Mouse (Mus musculus): ENCODE results near the gene Caskin1. TPM values are rescaled to one million over a fixed set of nuclear protein-coding genes. Genes with fewer than 3 reads are reported as not detected.

The Caskin1 gene
- polyA plus RNA-seq, 1 experiment = 0.52 TPM

- H3K27me3 ChIP-seq (replicated peaks; ENCODE audit: control insufficient read depth, insufficient read depth, low read length) = no peaks in the 10 kb centered on the region
- H3K36me3 ChIP-seq (ENCODE audit: control insufficient read depth, insufficient read depth, low read length) = no peaks in the 10 kb centered on the region
- no peaks in the 10 kb centered on the region for H3K4me1 ChIP-seq (ENCODE audit: control insufficient read depth, insufficient read depth, low read length)
- TF ChIP-seq CTCF (conservative IDR thresholded peaks at IDR 0.05; ENCODE audit: insufficient read depth, insufficient read length, low read depth, low read length) = no peak
- no peak for TF ChIP-seq POLR2A (IDR thresholded peaks at IDR 0.05; ENCODE audit: low read depth, low read length)
- H3K4me3 ChIP-seq (ENCODE audit: insufficient read depth, low read depth, low read length) = no peak overlapping the region
- DNase-seq = no peak
- H3K27ac ChIP-seq (ENCODE audit: insufficient read depth, low read depth, low read length) = no peak overlapping the region
- WGBS = 80% methylated on average over 12 of the region's 12 CpGs
These were observed 19.5 kb downstream of the Caskin1 start for GRCm38 (mm10) chr17:24507806-24508460.

DNA sequence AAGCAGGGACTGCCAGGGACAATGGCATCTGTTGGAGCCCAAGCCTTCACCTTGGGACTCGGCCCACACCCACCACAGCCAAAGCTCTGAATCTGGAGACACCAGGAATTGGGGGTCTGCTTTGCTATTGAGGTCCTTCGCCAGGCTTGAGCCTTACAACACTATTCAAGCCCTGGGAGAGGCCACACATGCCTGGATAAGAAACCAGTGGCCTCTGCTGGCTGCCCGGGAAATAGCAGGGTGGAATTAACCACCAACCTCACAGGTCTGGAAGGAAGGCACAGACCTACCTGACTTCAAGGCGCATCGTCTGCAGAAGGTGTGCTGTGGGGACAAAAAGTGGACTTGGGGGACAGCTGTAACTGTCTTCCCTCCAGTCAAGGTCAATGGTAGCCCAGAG, 25.2 kb downstream of the Caskin1 start:
- TF ChIP-seq CTCF (conservative IDR thresholded peaks at IDR 0.05; ENCODE audit: insufficient read depth, insufficient read length, low read depth, low read length) = peak; percentile 71
- TF ChIP-seq POLR2A (IDR thresholded peaks at IDR 0.05; ENCODE audit: low read depth, low read length) = no peak
- no peaks in the 10 kb centered on the region for H3K36me3 ChIP-seq (ENCODE audit: control insufficient read depth, insufficient read depth, low read length)
- H3K27me3 ChIP-seq (replicated peaks; ENCODE audit: control insufficient read depth, insufficient read depth, low read length) = no peaks in the 10 kb centered on the region
- 47% methylated on average over 5 of the region's 5 CpGs for WGBS
- no peak overlapping the region for H3K27ac ChIP-seq (ENCODE audit: insufficient read depth, low read depth, low read length)
- no peaks in the 10 kb centered on the region for H3K4me1 ChIP-seq (ENCODE audit: control insufficient read depth, insufficient read depth, low read length)
- no peak overlapping the region for H3K4me3 ChIP-seq (ENCODE audit: insufficient read depth, low read depth, low read length)
- peak; percentile 75 for DNase-seq

- Histone ChIP-seq H3K27me3 (replicated peaks; ENCODE audit: control insufficient read depth, insufficient read depth, low read length) (no peaks in the 10 kb centered on the region), H3K27ac (ENCODE audit: insufficient read depth, low read depth, low read length) (peak overlapping the region; percentile 36; the same call in 1 of the 2 replicates), H3K4me1 (ENCODE audit: control insufficient read depth, insufficient read depth, low read length) (no peaks in the 10 kb centered on the region), H3K36me3 (ENCODE audit: control insufficient read depth, insufficient read depth, low read length) (no peaks in the 10 kb centered on the region), H3K4me3 (ENCODE audit: insufficient read depth, low read depth, low read length) (peak overlapping the region; percentile 17; the same call in 1 of the 2 replicates)
- peak; percentile 57 for DNase-seq
- TF ChIP-seq CTCF (conservative IDR thresholded peaks at IDR 0.05; ENCODE audit: insufficient read depth, insufficient read length, low read depth, low read length) (no peak), POLR2A (IDR thresholded peaks at IDR 0.05; ENCODE audit: low read depth, low read length) (no peak)
- WGBS = 76% methylated on average over 24 of the region's 24 CpGs
These were observed 26.2 kb downstream of the Caskin1 start for GRCm38 (mm10) chr17:24514270-24515257.

DNA sequence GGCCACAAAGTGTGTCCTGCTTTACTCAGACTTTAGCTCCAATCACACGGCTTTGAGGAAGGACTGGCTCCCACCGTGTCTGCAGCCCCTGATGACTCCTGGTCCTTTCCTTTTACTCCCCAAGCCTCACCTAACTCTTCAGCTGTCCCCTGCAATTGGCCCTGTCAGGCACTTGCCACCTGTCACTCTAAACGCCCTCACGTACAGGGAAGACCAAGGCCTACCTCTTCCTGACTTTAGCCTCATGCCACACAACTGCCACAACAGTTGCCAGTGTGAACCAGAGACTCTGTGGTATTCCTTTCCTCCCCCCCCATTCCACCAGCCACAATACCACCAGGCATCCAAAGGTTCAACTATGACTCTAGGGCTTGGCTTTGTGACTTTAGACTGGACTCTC, 32.0 kb downstream of the Caskin1 start:
- Histone ChIP-seq H3K27ac (ENCODE audit: insufficient read depth, low read depth, low read length) (no peak overlapping the region), H3K4me3 (ENCODE audit: insufficient read depth, low read depth, low read length) (no peak overlapping the region), H3K4me1 (ENCODE audit: control insufficient read depth, insufficient read depth, low read length) (no peaks in the 10 kb centered on the region), H3K36me3 (ENCODE audit: control insufficient read depth, insufficient read depth, low read length) (no peaks in the 10 kb centered on the region), H3K27me3 (replicated peaks; ENCODE audit: control insufficient read depth, insufficient read depth, low read length) (no peaks in the 10 kb centered on the region)
- 80% methylated on average over 4 of the region's 4 CpGs for WGBS
- TF ChIP-seq CTCF (conservative IDR thresholded peaks at IDR 0.05; ENCODE audit: insufficient read depth, insufficient read length, low read depth, low read length) = no peak
- no peak for TF ChIP-seq POLR2A (IDR thresholded peaks at IDR 0.05; ENCODE audit: low read depth, low read length)
- no peak for DNase-seq

DNA sequence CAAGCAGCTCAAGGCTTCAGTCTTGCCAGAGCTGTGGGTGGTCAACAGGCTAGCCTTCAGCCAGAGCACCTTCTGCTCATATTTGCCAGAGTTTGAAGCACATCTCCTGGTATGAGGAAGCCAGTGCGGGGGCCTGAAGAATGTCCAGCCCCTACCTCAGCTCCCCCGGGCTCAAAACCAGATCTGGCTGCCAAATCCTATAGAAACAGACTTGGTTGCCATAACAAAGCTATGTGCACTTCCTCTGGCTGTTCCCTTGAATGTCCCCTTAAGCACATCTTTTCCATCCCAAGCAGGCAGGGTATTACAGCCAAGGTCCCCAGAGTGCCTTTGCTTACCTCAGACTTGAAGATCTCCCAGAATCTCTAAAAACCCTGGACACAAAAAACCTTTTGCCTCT, 36.3 kb downstream of the Caskin1 start:
- 59% methylated on average over 2 of the region's 2 CpGs for WGBS
- Histone ChIP-seq H3K36me3 (ENCODE audit: control insufficient read depth, insufficient read depth, low read length) (no peaks in the 10 kb centered on the region), H3K27ac (ENCODE audit: insufficient read depth, low read depth, low read length) (no peak overlapping the region), H3K4me3 (ENCODE audit: insufficient read depth, low read depth, low read length) (no peak overlapping the region), H3K27me3 (replicated peaks; ENCODE audit: control insufficient read depth, insufficient read depth, low read length) (no peaks in the 10 kb centered on the region), H3K4me1 (ENCODE audit: control insufficient read depth, insufficient read depth, low read length) (peaks cover 12% of the 10 kb centered on the region)
- DNase-seq = no peak
- TF ChIP-seq POLR2A (IDR thresholded peaks at IDR 0.05; ENCODE audit: low read depth, low read length) (no peak), CTCF (conservative IDR thresholded peaks at IDR 0.05; ENCODE audit: insufficient read depth, insufficient read length, low read depth, low read length) (no peak)

- no peaks in the 10 kb centered on the region for H3K27me3 ChIP-seq (replicated peaks; ENCODE audit: control insufficient read depth, insufficient read depth, low read length)
- TF ChIP-seq CTCF (conservative IDR thresholded peaks at IDR 0.05; ENCODE audit: insufficient read depth, insufficient read length, low read depth, low read length) (no peak), POLR2A (IDR thresholded peaks at IDR 0.05; ENCODE audit: low read depth, low read length) (no peak)
- H3K27ac ChIP-seq (ENCODE audit: insufficient read depth, low read depth, low read length) = no peak overlapping the region
- WGBS = under 1% methylated on average over 18 of the region's 19 CpGs
- H3K36me3 ChIP-seq (ENCODE audit: control insufficient read depth, insufficient read depth, low read length) = no peaks in the 10 kb centered on the region
- H3K4me1 ChIP-seq (ENCODE audit: control insufficient read depth, insufficient read depth, low read length) = peaks cover 12% of the 10 kb centered on the region
- DNase-seq = peak; percentile 15
- H3K4me3 ChIP-seq (ENCODE audit: insufficient read depth, low read depth, low read length) = peak overlapping the region; percentile 78
These were observed 38.9 kb downstream of the Caskin1 start for GRCm38 (mm10) chr17:24527315-24527714.

All from kidney, adult 2 months (tissue).